Mouse (Mus musculus) kidney, adult 2 months (tissue): ENCODE measurements around the gene Khdc4. TPM values are rescaled to one million over a fixed set of nuclear protein-coding genes. Genes with fewer than 3 reads are reported as not detected.

Experiments used
- DNase-seq: peaks from one replicate; pipeline ENCODE4 v3.0.0; 2021
- H3K27ac ChIP-seq: fragments of 200-500 bp; 2 replicates; pipeline ENCODE4 v1.5.1; 2012; ENCODE audit warnings: low read depth, low read length, control low read depth, inconsistent platforms; ENCODE audit not compliant: insufficient read depth
- H3K27me3 ChIP-seq: fragments of 200-500 bp; replicated peaks from 2 replicates; pipeline ENCODE4 v1.6.1; 2012; ENCODE audit warnings: mild to moderate bottlenecking, moderate library complexity, low read length, inconsistent platforms; ENCODE audit not compliant: control insufficient read depth, insufficient read depth
- H3K36me3 ChIP-seq: fragments of 200-500 bp; 2 replicates; pipeline ENCODE4 v1.6.1; 2012; ENCODE audit warnings: mild to moderate bottlenecking, moderate library complexity, low read length, inconsistent platforms; ENCODE audit not compliant: control insufficient read depth, insufficient read depth
- H3K4me1 ChIP-seq: fragments of 200-500 bp; 2 replicates; pipeline ENCODE4 v1.6.1; 2011; ENCODE audit warnings: low read length; ENCODE audit not compliant: control insufficient read depth, insufficient read depth
- H3K4me3 ChIP-seq: fragments of 200-500 bp; 2 replicates; pipeline ENCODE4 v1.5.1; 2011; ENCODE audit warnings: mild to moderate bottlenecking, low read depth, low read length, control low read depth; ENCODE audit not compliant: insufficient read depth
- CTCF ChIP-seq: fragments of 200-500 bp; conservative IDR thresholded peaks from 2 replicates; pipeline ENCODE4 v1.5.1; 2011; ENCODE audit warnings: low read depth, mild to moderate bottlenecking, control low read depth, low read length, moderate library complexity, mixed read lengths; ENCODE audit not compliant: insufficient read depth, insufficient read length
- POLR2A ChIP-seq: fragments of 200-500 bp; IDR thresholded peaks from one replicate; pipeline ENCODE4 v1.6.1; 2011; ENCODE audit warnings: low read depth, low read length, control low read depth
- WGBS: fragments of 180-500 bp; shearing (Covaris S2); methylation state at CpG from one replicate; pipeline ENCODE4 v1.1.7; 2018; 5-methylcytosine and 5-hydroxymethylcytosine counted together
- polyA plus RNA-seq: library from polyadenylated mRNA; depleted of rRNA; stranded (reverse); fragments of >200 nt; gene quantifications from 2 replicates; pipeline ENCODE4 v1.2.3, GENCODE M21; 2012

The Khdc4 gene
- polyA plus RNA-seq, 1 experiment = 41.2 TPM

DNA sequence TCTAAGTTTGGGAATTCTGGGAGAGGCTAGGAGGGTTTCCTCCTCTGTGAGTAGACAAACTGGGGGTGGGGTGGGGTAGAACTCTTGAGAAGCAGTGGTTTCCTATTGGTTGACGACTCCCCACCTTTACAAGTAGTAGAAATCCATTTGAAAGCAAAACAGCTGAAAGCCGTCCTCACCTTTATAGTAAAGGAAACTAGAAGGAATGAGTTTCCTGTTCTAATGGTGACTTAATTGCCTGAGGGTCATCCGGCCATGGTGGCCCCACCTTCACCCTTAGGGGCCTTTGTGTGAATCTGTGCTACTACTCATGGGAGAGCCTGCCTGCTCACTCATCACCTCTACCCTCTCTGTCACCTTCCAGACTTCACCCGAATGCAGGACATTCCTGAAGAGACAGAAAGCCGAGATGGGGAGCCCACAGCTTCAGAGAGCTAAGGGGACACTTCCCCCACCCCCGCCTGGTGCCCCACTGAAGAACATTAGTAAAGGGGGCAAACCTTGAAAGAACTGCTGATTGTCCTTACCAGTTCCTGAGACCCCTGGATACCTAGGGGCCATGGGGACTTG lies 39.1 kb upstream of the Khdc4 start:
- no peak overlapping the region for H3K4me3 ChIP-seq
- peaks cover 15% of the 10 kb centered on the region for H3K36me3 ChIP-seq
- 65% methylated on average over 6 of the region's 6 CpGs for WGBS
- DNase-seq = no peak
- TF ChIP-seq POLR2A = no peak
- no peak for TF ChIP-seq CTCF
- no peak overlapping the region for H3K27ac ChIP-seq
- 0 out of 2 replicates have a peak, but pooled peaks cover under 1% of the 10 kb centered on the region for H3K4me1 ChIP-seq
- H3K27me3 ChIP-seq = no peaks in the 10 kb centered on the region

DNA sequence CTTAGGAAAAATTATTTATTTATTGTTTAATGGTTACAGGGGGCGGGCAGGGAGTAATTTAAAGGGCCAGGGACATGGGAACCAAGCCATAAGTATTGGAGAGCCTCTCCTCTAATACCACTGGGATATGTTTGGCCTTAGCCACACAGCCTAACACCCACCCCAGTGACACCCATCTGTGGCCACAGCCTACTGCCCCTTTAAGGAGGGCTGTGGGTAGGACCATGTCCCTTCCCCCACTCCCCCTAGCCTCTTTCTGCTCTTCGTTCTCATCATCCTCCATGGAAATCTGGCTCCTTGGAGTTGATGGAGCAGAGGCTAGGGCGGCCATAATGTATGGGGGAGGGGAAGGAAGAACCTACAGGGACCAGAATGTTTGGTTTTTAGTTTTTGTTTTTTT lies 38.5 kb upstream of the Khdc4 start:
- 82% methylated on average over 3 of the region's 3 CpGs for WGBS
- peaks cover 15% of the 10 kb centered on the region for H3K36me3 ChIP-seq
- H3K4me1 ChIP-seq = no peaks in the 10 kb centered on the region
- H3K27ac ChIP-seq = no peak overlapping the region
- H3K4me3 ChIP-seq = no peak overlapping the region
- TF ChIP-seq POLR2A (no peak), CTCF (no peak)
- no peaks in the 10 kb centered on the region for H3K27me3 ChIP-seq
- DNase-seq = no peak

DNA sequence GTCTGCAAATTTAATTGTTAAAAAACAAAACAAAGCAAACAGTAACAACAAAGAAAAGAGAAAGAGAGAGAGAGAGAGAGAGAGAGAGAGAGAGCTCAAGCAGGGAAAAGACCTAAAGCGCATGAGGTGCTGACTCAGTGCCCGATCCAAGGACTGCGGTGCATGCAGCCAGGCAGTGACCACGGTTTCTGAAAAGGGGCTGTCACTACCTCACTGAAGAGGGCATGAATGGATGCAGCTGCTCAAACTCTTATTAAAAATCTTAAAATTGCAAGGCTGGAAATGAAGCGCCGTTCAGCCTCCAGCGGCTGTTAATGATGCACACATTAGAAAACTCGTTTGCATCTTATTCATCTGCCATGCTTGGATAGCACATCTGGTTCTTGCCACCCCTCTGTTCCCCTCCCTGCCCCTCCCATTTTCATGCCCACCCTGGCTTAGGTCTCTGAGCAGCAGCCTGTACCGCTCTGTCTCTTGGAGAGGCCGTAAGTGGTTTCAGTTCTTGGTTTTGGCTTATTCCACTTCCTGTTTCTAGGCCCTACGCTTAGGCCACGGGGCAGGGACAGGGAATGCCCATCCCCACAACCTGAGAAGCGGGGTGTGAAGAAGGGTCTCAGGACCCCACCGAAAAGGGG lies 37.7 kb upstream of the Khdc4 start:
- TF ChIP-seq POLR2A = no peak
- no peak for TF ChIP-seq CTCF
- Histone ChIP-seq H3K4me1 (no peaks in the 10 kb centered on the region), H3K4me3 (no peak overlapping the region), H3K36me3 (peaks cover 15% of the 10 kb centered on the region), H3K27me3 (no peaks in the 10 kb centered on the region), H3K27ac (no peak overlapping the region)
- 84% methylated on average over 14 of the region's 14 CpGs for WGBS
- DNase-seq = no peak

DNA sequence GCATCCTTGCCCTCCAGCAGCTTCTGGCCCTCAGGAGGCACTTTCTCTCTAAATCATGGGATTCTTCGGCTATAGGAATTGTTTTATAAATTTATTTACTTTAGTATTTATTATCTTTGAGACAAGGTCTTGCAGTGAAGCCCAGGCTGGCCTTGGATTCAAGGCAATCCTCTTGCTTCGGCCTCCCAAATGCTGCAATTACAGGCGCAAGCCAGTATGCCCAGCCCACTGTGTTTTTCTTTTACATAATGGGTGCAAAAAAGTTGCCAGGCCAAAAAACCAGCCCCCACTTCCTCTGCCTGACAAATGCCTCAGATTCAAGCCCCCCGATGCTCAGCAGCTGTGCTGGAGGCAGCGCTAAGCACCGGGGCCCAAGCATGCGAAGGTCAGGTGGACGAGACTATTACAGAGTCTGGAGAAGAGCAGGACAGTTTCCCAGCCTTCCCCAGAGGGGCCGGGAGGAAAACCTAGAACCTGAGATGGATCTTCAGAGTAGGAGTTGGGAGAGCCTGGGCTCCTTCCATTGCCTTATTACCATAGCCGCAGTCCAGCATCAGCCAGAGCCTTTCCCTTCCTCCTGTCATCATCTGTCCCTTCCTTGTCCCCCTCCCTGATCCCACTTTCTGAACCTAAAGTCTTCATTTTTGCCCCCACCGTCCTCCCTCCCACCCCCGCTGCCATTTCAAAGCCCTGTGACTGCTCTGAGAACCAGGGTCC lies 37.0 kb upstream of the Khdc4 start:
- Histone ChIP-seq H3K27me3 (no peaks in the 10 kb centered on the region), H3K27ac (no peak overlapping the region), H3K4me3 (no peak overlapping the region), H3K36me3 (peaks cover 9% of the 10 kb centered on the region), H3K4me1 (no peaks in the 10 kb centered on the region)
- 79% methylated on average over 12 of the region's 12 CpGs for WGBS
- TF ChIP-seq CTCF = no peak
- TF ChIP-seq POLR2A = no peak
- DNase-seq = no peak

DNA sequence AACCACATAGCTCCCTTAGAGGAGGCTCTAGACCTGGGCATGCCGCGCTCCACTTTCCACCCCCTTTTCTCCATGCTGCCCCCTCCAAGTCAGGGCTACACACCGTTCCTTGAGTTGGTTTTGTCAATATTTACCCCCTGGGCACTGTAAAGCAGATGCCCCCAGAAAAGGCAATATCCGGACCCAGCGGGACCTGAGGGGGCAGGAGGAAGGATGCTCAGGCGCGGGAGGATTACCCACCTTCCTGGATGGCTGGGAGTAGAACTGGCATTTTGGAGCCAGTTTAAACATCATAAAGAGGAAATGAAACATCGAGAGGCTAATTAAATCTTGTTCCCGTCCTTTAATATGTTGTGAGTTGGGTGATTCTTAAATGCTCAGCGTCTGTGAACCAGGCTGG lies 36.4 kb upstream of the Khdc4 start:
- H3K4me1 ChIP-seq = no peaks in the 10 kb centered on the region
- H3K27ac ChIP-seq = no peak overlapping the region
- H3K4me3 ChIP-seq = no peak overlapping the region
- WGBS = 66% methylated on average over 10 of the region's 10 CpGs
- H3K36me3 ChIP-seq = peaks cover 4% of the 10 kb centered on the region
- no peak for DNase-seq
- TF ChIP-seq POLR2A (no peak), CTCF (no peak)
- H3K27me3 ChIP-seq = no peaks in the 10 kb centered on the region

DNA sequence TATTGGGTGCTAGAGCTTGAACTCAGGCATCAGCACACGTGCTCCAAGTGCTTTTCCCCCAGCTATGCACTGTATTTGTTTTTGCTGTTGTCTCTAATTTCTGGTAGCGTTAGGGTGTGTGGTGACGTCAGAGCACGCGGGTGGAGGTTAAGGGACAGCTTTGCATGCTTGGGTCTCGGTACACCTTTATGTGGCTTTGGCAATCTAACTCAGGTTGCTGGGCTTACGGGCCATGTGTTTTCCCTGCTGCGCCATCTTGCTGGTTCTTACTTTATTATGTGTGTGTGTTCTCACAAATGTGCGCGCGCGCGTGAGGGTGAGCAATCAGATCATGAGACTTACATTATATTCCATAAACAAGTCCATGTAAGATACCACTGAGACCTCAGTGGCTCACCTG lies 35.6 kb upstream of the Khdc4 start:
- TF ChIP-seq CTCF = no peak
- TF ChIP-seq POLR2A = no peak
- Histone ChIP-seq H3K27ac (no peak overlapping the region), H3K27me3 (no peaks in the 10 kb centered on the region), H3K4me1 (no peaks in the 10 kb centered on the region), H3K36me3 (peaks cover 4% of the 10 kb centered on the region), H3K4me3 (no peak overlapping the region)
- WGBS = 94% methylated on average over 13 of the region's 13 CpGs
- DNase-seq = no peak

DNA sequence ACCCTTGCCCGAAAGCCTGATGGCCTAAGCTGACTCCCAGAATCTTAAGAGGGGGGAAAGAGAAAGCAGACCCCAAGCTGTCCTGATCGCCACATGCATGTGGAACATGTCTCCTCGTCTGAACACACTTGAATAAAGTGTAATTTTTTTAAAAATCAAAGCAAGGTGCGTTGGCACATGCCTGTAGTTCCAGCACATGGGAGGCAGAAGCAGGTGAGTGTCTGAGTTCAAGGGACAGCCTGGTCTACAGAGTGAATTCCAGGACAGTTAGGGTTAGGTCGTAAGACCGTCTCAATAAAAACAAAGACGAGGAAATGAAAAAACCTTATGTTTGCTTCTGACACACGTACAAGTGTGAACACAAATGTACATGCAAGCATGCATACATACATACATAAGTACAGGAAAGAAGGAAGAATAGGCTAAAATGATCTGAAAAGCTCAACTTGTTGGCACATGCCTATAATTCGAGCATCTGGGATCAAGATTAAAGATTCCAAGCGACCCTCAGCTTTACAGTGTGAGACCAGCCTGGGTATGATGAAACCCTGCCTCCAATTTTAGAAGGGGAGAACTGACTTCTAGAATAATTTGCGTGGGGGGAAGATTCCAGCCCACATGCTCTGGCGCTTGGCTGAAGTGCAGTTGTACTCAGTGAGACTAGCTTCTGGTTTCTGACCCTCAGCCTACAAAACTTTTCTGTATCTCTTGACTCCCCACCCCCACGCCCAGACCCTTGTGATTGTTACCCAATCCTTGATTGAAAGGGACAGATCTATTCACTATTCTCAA lies 34.7 kb upstream of the Khdc4 start:
- DNase-seq = no peak
- 50% methylated on average over 13 of the region's 13 CpGs for WGBS
- TF ChIP-seq CTCF (no peak), POLR2A (no peak)
- no peak overlapping the region for H3K27ac ChIP-seq
- H3K4me3 ChIP-seq = no peak overlapping the region
- H3K4me1 ChIP-seq = no peaks in the 10 kb centered on the region
- H3K27me3 ChIP-seq = no peaks in the 10 kb centered on the region
- peaks cover 4% of the 10 kb centered on the region for H3K36me3 ChIP-seq
